14 mouse cellular contexts compared by ENCODE assay signal in the genomic region with DNA sequence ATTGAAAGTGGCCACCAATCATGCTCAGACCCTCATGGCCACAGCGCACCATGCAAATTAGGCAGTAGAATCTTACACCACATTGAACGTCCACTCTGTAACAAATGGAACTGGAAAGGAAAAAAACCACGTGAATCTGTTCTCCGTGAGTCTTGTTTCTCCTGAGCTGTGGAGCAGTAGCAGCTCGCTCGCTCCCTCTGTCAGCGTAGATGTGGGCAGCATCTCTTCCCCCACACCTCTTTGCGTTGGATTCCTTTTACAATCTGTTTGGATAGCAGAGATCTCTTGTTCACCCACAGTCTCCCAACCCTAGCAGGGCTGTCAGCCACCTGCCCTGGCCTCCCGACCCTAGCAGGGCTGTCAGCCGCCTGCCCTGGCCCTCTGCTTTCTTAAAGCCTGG.
"Had no signal": no experiment of that assay in that cellular context is flagged by ENCODE, and none has a peak within 500 bp of the region (broad histone marks: within the 10 kb centered on the region; RNA-seq: fewer than 3 reads in every experiment).

No protein-coding gene starts in this region.

- H3K4me1 ChIP-seq: midbrain, embryonic 10.5 days; midbrain, embryonic 12.5 days; neural tube, embryonic 12.5 days; stomach, embryonic 15.5 days had no signal

- H3K4me2 ChIP-seq: lung, embryonic 14.5 days; midbrain, embryonic 12.5 days; neural tube, embryonic 12.5 days; stomach, embryonic 15.5 days had no signal

- H3K9me3 ChIP-seq: midbrain, embryonic 12.5 days; neural tube, embryonic 12.5 days; stomach, embryonic 15.5 days had no signal

- H3K27ac ChIP-seq: midbrain, embryonic 10.5 days; midbrain, embryonic 12.5 days; neural tube, embryonic 12.5 days; stomach, embryonic 15.5 days; stomach, postnatal 0 days had no signal

- H3K4me3 ChIP-seq: midbrain, embryonic 10.5 days; midbrain, embryonic 12.5 days; neural tube, embryonic 12.5 days; stomach, embryonic 15.5 days had no signal

- H3K36me3 ChIP-seq: midbrain, embryonic 10.5 days; stomach, embryonic 15.5 days had no signal

- DNase-seq: lung, adult 18-20 months; lung, embryonic 14.5 days; lung, postnatal 10 days; lung, postnatal 4 days; midbrain, embryonic 14.5 days; right cerebral cortex, postnatal 25 days; thymus, adult 2 months; thymus, postnatal 25 days; thymus, postnatal 4 days had no signal

- H3K27me3 ChIP-seq: midbrain, embryonic 12.5 days; neural tube, embryonic 12.5 days; stomach, embryonic 15.5 days had no signal

- H3K9ac ChIP-seq: lung, embryonic 14.5 days; midbrain, embryonic 12.5 days; neural tube, embryonic 12.5 days; stomach, embryonic 15.5 days had no signal
